Mouse (Mus musculus) midbrain, embryonic 13.5 days (tissue): Measurements from ENCODE around the gene Nxpe3. TPM values are rescaled to one million over a fixed set of nuclear protein-coding genes. Genes with fewer than 3 reads are reported as not detected.
A peak's percentile ranks its signal among the peaks of the same experiment; 100 is the strongest.
"Not testable (repeated sequence)": the region's sequence is repeated elsewhere in the genome, so short reads cannot be mapped to it uniquely, and the experiment has no call there.

Source experiments
- ATAC-seq: fragments of 200-750 bp; cut with Nextera tagmentation; 2 replicates; pipeline ENCODE4 v1.8.0; 2017; ENCODE audit warnings: mild to moderate bottlenecking, moderate TSS enrichment, moderate library complexity
- H3K27ac ChIP-seq: fragments of 300-500 bp; sonication (generic); 2 replicates; pipeline ENCODE4 v1.5.1; 2015; ENCODE audit warnings: inconsistent platforms, mild to moderate bottlenecking, moderate library complexity
- H3K27me3 ChIP-seq: fragments of 300-500 bp; sonication (generic); 2 replicates; pipeline ENCODE4 v1.6.1; 2015; ENCODE audit warnings: mild to moderate bottlenecking, inconsistent platforms
- H3K36me3 ChIP-seq: fragments of 300-500 bp; sonication (generic); 2 replicates; pipeline ENCODE4 v1.6.1; 2015; ENCODE audit warnings: mild to moderate bottlenecking, inconsistent platforms
- H3K4me1 ChIP-seq: fragments of 300-500 bp; sonication (generic); replicated peaks from 2 replicates; pipeline ENCODE4 v1.6.1; 2015; ENCODE audit warnings: inconsistent platforms
- H3K4me2 ChIP-seq: fragments of 300-500 bp; sonication (generic); replicated peaks from 2 replicates; pipeline ENCODE4 v1.6.1; 2015; ENCODE audit warnings: moderate library complexity, mild to moderate bottlenecking, inconsistent platforms
- H3K4me3 ChIP-seq: fragments of 300-500 bp; sonication (generic); replicated peaks from 2 replicates; pipeline ENCODE4 v1.5.1; 2015; ENCODE audit warnings: mild to moderate bottlenecking, inconsistent platforms
- H3K9ac ChIP-seq: fragments of 300-500 bp; sonication (generic); replicated peaks from 2 replicates; pipeline ENCODE4 v1.6.1; 2015; ENCODE audit warnings: mild to moderate bottlenecking, inconsistent platforms
- H3K9me3 ChIP-seq: fragments of 300-500 bp; sonication (generic); 2 replicates; pipeline ENCODE4 v1.6.1; 2016; ENCODE audit warnings: mild to moderate bottlenecking, inconsistent platforms
- WGBS: fragments of 180-500 bp; shearing (Covaris S2); methylation state at CpG from one replicate; pipeline ENCODE4 v1.1.7; 2015; 5-methylcytosine and 5-hydroxymethylcytosine counted together
- polyA plus RNA-seq: library from polyadenylated mRNA; unstranded; fragments of >200 nt; fragmentation: Nextera tagmentation; extraction: Ambion mirVana; gene quantifications from 2 replicates; pipeline ENCODE4 v1.2.1, GENCODE M21; 2015

Nxpe3 gene
- polyA plus RNA-seq, 1 experiment from 2014 or later: 1.5 TPM

DNA sequence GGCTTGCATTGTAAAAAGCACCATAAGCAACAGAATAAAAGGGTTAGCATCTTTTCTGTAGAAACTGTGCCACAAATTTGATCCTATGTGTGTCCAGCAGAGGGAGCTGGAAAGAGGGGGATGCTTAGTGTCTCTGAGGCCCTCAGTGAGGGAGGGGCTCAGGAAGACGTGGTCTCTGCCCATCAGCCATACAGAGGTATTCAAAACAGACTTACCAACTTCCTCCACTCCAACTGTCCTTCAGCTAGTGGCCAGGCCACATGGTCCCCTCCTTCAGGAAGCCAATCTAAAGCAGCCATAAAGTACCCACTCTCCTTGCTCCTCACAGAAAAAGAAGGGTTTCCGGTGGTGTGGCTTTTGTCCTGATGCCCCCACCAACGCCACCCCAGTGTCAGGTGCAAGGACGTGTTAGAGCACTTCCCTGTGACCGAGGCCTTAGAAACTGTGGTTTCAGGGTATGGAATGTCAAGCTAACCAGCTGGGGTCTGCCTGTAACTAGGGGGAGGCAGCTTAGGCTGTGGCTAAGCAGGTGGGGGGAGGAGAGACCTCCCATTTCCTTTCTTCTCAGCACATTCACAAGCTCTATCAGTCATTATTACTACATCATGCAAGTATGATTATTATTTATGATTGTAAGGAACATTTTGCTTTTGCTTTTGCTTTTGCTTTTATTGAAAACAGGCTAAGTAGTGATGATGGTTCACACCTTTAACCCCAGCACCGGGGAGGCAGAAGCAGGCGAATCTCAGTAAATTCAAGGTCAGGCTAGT, 7.1 kb downstream of the Nxpe3 start:
- ATAC-seq: 0 out of 2 replicates have a peak, but pooled peaks have one; percentile 59
- H3K27me3 ChIP-seq: no peaks in the 10 kb centered on the region
- peaks cover 31% of the 10 kb centered on the region for H3K36me3 ChIP-seq
- no peaks in the 10 kb centered on the region for H3K9me3 ChIP-seq
- H3K27ac ChIP-seq: no peak overlapping the region
- no peak overlapping the region for H3K9ac ChIP-seq
- no peak overlapping the region for H3K4me2 ChIP-seq
- H3K4me3 ChIP-seq: no peak overlapping the region
- no peaks in the 10 kb centered on the region for H3K4me1 ChIP-seq
- 61% methylated on average over 7 of the region's 7 CpGs for WGBS

DNA sequence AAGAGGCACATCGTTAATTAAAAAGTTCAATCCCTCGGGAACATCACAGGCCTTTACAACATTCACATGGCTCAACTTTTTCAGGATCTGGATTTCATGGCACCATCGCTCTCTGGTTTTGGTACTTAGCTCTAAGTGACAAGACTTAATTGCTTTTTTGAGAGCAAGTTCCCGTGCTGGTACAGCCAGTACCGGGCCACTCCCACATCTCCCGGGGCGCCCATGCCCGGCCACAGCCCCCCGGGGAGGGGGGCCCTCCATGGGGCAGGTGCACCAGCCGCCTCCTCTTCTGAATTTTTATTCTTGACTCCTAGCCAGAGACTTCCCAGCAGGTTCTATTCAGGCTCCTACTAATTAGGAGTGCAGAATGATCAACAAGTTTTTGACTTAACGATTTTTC, 10.8 kb downstream of the Nxpe3 start:
- Histone ChIP-seq H3K27ac (no peak overlapping the region), H3K9me3 (no peaks in the 10 kb centered on the region), H3K4me1 (no peaks in the 10 kb centered on the region), H3K9ac (no peak overlapping the region), H3K36me3 (peaks cover 22% of the 10 kb centered on the region), H3K4me3 (no peak overlapping the region), H3K27me3 (no peaks in the 10 kb centered on the region), H3K4me2 (no peak overlapping the region)
- no peak for ATAC-seq
- 77% methylated on average over 11 of the region's 11 CpGs for WGBS

DNA sequence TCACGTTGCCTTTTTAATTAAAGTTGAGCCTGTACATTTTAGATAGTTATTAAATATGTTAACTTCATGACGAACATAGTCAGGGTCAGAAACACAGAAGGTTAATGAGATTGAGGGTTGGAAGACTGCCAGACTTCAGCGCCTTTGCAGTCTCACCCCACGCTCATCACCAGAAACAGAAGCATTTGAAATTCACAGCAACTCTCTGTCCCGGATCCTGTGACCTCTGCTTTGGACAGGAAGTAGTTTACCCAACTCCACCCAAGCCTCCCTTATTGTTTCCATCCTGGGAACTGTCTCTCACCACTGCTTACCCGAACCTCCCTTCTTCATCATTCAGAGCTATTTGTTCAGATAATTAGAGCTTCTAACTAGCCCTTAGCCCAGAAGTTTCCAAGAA, 19.1 kb downstream of the Nxpe3 start:
- no peak overlapping the region for H3K4me3 ChIP-seq
- no peak for ATAC-seq
- 0 out of 2 replicates have a peak, but pooled peaks cover 3% of the 10 kb centered on the region for H3K9me3 ChIP-seq
- H3K27me3 ChIP-seq: no peaks in the 10 kb centered on the region
- peaks cover 4% of the 10 kb centered on the region; the same call in 1 of the 2 replicates for H3K36me3 ChIP-seq
- H3K4me2 ChIP-seq: no peak overlapping the region
- H3K4me1 ChIP-seq: no peaks in the 10 kb centered on the region
- H3K9ac ChIP-seq: no peak overlapping the region
- 80% methylated on average over 6 of the region's 6 CpGs for WGBS
- no peak overlapping the region for H3K27ac ChIP-seq

DNA sequence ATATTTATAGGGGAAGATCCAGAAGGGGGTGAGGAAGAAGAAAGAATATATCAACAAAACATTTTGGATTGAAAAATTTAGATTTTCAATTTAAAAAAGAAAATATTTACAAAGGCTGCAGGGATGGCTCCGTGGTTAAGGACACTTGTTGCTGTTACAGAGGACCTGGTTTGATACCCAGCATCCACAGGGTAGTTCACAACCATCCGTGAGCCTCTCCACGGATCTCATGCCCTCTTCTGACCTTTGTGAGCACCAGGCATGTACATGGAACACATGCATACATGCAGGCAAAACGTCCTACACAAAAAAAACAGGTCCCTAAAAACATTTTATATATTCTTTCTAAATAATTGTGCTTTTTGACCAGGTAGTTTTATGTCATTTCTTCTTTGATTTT, 31.3 kb downstream of the Nxpe3 start:
- H3K27ac ChIP-seq: no peak overlapping the region
- H3K4me3 ChIP-seq: no peak overlapping the region
- no peaks in the 10 kb centered on the region for H3K27me3 ChIP-seq
- H3K9me3 ChIP-seq: no peaks in the 10 kb centered on the region
- H3K36me3 ChIP-seq: peaks cover 15% of the 10 kb centered on the region
- WGBS: 70% methylated on average over 4 of the region's 4 CpGs
- no peak overlapping the region for H3K4me2 ChIP-seq
- H3K9ac ChIP-seq: no peak overlapping the region
- no peak for ATAC-seq
- no peaks in the 10 kb centered on the region for H3K4me1 ChIP-seq

DNA sequence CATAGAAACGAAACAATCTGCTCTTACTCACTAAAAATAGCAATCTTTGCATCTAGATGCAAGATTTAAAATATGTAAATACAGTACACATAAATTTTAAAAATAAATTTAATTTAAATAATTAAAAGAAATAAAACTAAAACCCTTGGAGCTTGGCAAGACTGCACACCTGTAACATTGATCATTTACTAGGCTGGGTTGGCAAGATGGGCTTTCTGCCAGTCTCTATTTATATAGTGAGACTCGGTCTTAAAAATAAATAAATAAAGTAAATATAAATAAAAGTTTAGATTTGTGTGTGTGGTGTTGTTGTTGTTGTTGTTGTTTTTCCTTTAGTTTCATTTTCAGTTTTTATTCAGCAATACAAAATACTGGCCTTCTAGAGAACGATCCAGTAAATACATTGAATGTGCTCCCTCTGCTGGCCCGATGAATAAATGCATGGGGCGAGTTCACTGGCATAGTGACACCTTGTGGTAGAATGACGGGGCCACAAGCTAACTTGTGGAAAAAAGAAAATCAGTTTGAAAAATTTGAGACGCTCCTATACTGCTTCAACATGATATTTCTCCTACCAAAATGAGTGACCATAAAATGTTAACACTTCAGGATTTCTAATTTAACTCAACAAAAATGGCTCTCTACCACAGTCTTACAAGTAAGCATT, 31.8 kb downstream of the Nxpe3 start:
- WGBS: 30% methylated on average over 7 of the region's 7 CpGs
- peak; percentile 65 for ATAC-seq

DNA sequence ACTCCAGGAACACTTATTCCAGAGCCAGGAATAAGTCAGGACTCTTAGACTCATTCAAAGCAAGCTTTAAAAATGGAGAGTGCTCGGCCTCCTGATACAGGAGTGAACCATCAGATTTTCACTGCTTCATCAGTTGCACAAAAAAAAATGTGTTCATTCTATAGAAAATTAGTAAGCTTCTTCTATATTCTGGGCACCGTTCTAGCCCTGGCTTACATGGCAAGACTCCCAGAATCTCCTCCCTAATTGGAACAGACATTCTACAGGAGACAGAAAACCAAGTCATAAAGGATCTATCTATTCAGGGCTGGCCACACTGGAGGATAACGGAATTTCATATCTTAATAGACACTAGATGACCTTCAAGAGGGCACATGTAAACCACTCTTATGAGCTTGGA, 34.0 kb downstream of the Nxpe3 start:
- H3K27ac ChIP-seq: no peak overlapping the region
- 92% methylated on average over 3 of the region's 3 CpGs for WGBS

More for the DNA sequence above, 31.8 kb downstream of the Nxpe3 start:
- Histone ChIP-seq H3K4me3 (no peak overlapping the region), H3K9ac (no peak overlapping the region), H3K9me3 (no peaks in the 10 kb centered on the region), H3K4me1 (no peaks in the 10 kb centered on the region), H3K4me2 (no peak overlapping the region), H3K27me3 (no peaks in the 10 kb centered on the region), H3K36me3 (peaks cover 19% of the 10 kb centered on the region), H3K27ac (no peak overlapping the region)

DNA sequence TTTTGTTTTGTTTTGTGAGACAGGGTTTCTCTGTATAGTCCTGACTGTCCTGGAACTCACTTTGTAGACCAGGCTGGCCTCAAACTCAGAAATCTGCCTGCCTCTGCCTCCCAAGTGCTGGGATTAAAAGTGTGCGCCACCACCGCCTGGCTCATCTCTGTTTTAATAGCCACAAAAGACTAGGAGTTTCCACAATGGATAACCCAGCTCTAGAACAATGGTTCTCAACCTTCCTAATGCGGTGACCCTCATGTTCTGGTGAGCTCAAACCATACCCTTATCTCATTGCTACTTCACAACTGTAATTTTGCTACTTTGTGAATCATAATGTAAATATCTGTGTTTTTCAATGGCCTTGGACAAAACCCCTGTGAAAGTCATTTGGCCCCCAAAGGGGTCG, 35.7 kb downstream of the Nxpe3 start:
- not testable (repeated sequence) for H3K4me3 ChIP-seq, H3K9ac ChIP-seq, H3K9me3 ChIP-seq, H3K27ac ChIP-seq, H3K4me2 ChIP-seq, H3K4me1 ChIP-seq, H3K27me3 ChIP-seq, ATAC-seq
- WGBS: 93% methylated on average over 4 of the region's 4 CpGs
- peaks cover 15% of the 10 kb centered on the region for H3K36me3 ChIP-seq

More for the DNA sequence above, 34.0 kb downstream of the Nxpe3 start:
- Histone ChIP-seq H3K4me3 (no peak overlapping the region), H3K4me2 (no peak overlapping the region), H3K36me3 (peaks cover 21% of the 10 kb centered on the region), H3K9me3 (no peaks in the 10 kb centered on the region), H3K9ac (no peak overlapping the region), H3K27me3 (no peaks in the 10 kb centered on the region), H3K4me1 (no peaks in the 10 kb centered on the region)
- no peak for ATAC-seq

DNA sequence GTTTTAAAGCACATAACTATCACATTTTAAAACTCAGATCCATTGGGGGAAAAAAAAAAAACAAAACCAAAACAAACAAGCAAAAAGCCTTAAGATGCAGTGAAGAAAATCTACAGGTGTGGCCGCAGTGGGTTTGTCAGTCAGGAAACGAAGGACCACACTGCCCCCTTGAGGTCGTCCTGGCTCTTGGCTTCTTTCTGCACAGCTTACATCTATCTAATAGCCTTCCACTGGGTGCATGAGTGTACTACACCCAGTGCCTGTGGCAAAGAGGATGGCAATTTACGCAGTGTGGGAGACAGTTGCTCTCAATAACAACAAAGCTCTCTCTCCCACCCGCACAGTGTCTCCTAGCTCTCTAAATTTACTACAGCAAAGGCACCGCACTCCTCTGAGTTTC, 36.6 kb downstream of the Nxpe3 start:
- peak; percentile 57; the same call in 1 of the 2 replicates for ATAC-seq
- Histone ChIP-seq H3K27ac (no peak overlapping the region), H3K4me3 (no peak overlapping the region), H3K9me3 (no peaks in the 10 kb centered on the region), H3K36me3 (peaks cover 15% of the 10 kb centered on the region), H3K4me1 (no peaks in the 10 kb centered on the region), H3K27me3 (no peaks in the 10 kb centered on the region), H3K4me2 (no peak overlapping the region), H3K9ac (no peak overlapping the region)
- WGBS: 65% methylated on average over 6 of the region's 6 CpGs

DNA sequence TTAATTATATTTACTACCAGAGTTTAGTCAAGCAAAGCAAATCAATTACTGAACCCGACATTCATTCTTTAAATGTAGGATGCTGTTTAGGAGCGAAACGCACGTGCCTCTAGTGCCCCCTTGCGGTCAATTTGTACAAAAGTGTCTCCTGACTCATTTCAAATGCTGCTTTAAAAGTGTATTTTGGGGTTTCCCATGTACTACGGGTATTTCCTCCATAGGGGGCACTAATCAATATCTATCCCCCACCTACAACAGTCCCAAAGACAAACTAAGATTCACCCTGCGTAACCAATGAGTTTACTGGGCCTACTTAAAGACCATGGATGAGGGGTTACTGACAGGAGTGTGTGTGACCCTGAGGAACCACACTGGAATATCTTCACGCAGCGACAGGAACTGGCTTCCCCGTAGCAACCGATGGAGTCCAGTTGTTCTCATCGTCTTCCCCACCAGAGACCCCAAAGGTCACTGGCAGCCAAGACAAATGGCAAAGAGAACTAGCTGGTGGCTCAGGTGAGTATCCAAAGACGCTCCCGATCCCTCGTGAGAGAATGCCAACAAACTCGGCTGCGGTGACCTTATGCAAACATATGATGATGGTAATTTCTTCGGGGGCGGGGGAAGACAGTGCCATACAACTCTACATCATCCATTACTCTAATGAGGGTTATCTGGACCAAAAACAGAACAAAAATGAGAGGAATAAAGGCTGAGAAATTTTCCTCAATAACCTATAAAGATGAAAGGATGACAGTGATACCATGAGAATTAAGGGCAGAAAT, 42.0 kb downstream of the Nxpe3 start:
- no peak overlapping the region for H3K27ac ChIP-seq
- H3K27me3 ChIP-seq: no peaks in the 10 kb centered on the region
- no peak overlapping the region for H3K4me2 ChIP-seq
- no peak overlapping the region for H3K9ac ChIP-seq
- ATAC-seq: peak; percentile 87
- peaks cover 14% of the 10 kb centered on the region; the same call in 1 of the 2 replicates for H3K36me3 ChIP-seq
- no peak overlapping the region for H3K4me3 ChIP-seq
- WGBS: 57% methylated on average over 19 of the region's 19 CpGs
- no peaks in the 10 kb centered on the region for H3K4me1 ChIP-seq
- H3K9me3 ChIP-seq: no peaks in the 10 kb centered on the region

DNA sequence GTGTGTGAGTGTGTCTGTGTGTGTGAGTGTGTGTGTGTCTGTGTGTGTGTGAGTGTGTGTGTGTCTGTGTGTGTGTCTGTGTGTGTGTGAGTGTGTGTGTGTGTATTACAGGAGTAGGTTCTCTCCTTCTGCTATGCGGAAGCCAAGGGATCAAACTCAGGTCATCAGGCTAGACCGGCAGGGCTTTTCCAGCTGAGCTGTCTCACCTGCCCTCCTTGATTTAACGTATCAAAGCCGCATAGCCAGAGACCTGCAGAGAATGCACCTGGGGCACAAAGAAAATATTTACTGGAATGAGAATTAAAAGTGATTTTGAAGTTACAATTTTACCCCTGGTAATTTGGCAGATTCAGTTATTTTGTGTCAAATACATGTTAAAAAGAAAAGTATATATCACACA, 42.6 kb downstream of the Nxpe3 start:
- no peak overlapping the region for H3K9ac ChIP-seq
- no peak overlapping the region for H3K4me3 ChIP-seq
- no peaks in the 10 kb centered on the region for H3K4me1 ChIP-seq
- H3K27ac ChIP-seq: no peak overlapping the region
- H3K36me3 ChIP-seq: peaks cover 14% of the 10 kb centered on the region; the same call in 1 of the 2 replicates
- 36% methylated on average over 4 of the region's 4 CpGs for WGBS
- no peaks in the 10 kb centered on the region for H3K9me3 ChIP-seq
- no peaks in the 10 kb centered on the region for H3K27me3 ChIP-seq
- no peak overlapping the region for H3K4me2 ChIP-seq
- peak; percentile 60; the same call in 1 of the 2 replicates for ATAC-seq

DNA sequence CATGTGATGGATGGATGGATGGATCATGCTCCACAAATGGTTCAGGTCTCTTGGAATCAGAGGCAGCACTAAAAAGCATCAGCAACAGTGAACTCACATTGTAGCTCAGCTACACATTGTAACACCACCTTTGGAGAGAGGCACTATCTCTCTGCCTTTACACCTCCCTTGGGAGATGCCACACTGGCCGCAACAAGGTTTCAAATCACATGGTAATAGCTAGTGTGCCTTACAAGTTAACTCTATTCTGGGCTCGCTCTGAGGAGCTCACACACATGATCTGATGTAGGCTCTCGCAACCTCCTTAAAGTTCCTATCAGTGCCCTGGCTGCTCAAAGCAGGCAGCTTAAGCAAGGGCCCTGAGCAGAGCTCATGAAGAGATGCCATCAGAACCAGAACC, 44.6 kb downstream of the Nxpe3 start:
- 91% methylated on average over 3 of the region's 3 CpGs for WGBS
- Histone ChIP-seq H3K4me1 (no peaks in the 10 kb centered on the region), H3K9me3 (no peaks in the 10 kb centered on the region), H3K9ac (no peak overlapping the region), H3K36me3 (peaks cover 13% of the 10 kb centered on the region; the same call in 1 of the 2 replicates), H3K27ac (no peak overlapping the region), H3K4me2 (no peak overlapping the region), H3K27me3 (no peaks in the 10 kb centered on the region), H3K4me3 (no peak overlapping the region)
- ATAC-seq: no peak

DNA sequence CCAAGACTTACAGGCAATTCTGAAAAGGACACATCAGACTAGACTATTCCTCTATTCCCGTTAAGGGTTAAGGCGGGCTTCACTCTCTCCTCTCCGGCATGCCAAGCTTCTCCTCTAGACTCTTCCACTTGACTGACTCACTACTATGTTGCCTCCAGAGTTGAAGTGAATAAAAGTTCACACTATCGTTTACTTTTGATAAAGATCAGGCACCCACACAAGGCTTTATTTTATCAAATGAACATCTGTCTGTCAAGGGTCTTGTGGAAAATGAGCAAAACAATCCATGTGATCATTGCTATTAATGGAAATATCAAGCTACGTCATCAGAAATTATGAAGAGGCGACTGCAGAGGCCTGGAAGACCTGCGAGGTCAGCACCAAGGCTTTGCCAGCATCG, 47.4 kb downstream of the Nxpe3 start:
- no peak for ATAC-seq
- Histone ChIP-seq H3K4me2 (no peak overlapping the region), H3K9me3 (no peaks in the 10 kb centered on the region), H3K36me3 (peaks cover 29% of the 10 kb centered on the region), H3K4me3 (no peak overlapping the region), H3K27ac (no peak overlapping the region), H3K27me3 (no peaks in the 10 kb centered on the region), H3K9ac (no peak overlapping the region), H3K4me1 (no peaks in the 10 kb centered on the region)
- 85% methylated on average over 8 of the region's 8 CpGs for WGBS
